9 mouse cellular contexts compared by ENCODE assay signal in the genomic region with DNA sequence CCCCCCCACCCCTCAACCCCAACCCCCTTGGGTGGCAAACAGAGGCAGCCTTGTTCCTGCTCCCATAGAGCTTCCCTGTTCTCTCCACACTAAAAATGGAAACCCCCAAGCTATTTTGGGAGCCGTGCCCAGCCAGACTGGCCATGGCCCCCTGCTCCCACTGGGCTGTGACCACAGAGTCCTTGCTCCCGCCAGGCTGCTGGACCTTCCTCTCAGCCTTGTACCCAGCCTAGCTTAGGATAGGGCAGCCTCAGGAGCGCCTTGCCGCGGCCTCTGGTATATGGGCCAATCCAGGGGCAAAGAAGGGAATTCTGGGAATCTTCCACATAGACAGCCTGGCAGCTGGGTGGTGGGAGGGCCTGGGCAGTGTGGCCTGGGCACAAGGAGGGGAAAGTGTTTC. TPM values are rescaled to one million over a fixed set of nuclear protein-coding genes. Genes with fewer than 3 reads are reported as not detected.
DNase-seq lines count a peak whose midpoint lies in the region; ATAC-seq lines count a peak whose summit lies in the region.
"Had no signal": no experiment of that assay in that cellular context is flagged by ENCODE, and none has a peak within 500 bp of the region (broad histone marks: within the 10 kb centered on the region; RNA-seq: fewer than 3 reads in every experiment).

No protein-coding gene starts in this region.

- peak overlapping the region; percentile 30 for H3K4me3 ChIP-seq in lung, embryonic 16.5 days (ENCODE audit: low read length)
- H3K4me3 ChIP-seq in forebrain, embryonic 12.5 days (replicated peaks) = peak overlapping the region; percentile 74
- H3K4me3 ChIP-seq in hindbrain, embryonic 11.5 days (ENCODE audit: low read depth, low read length) = peak overlapping the region; percentile 64
- H3K4me3 ChIP-seq in midbrain, embryonic 14.5 days (replicated peaks; ENCODE audit: low read depth, low read length) = peak overlapping the region; percentile 76

- peak overlapping the region; percentile 99 for H3K27ac ChIP-seq in lung, embryonic 16.5 days (ENCODE audit: low read length)
- peak overlapping the region; percentile 100 for H3K27ac ChIP-seq in forebrain, embryonic 12.5 days
- peak overlapping the region; percentile 100; the same call in 1 of the 2 replicates for H3K27ac ChIP-seq in hindbrain, embryonic 11.5 days (ENCODE audit: low read depth, low read length)
- peak overlapping the region; percentile 100 for H3K27ac ChIP-seq in midbrain, embryonic 14.5 days (replicated peaks; ENCODE audit: low read depth, low read length)

- no peaks in the 10 kb centered on the region for H3K9me3 ChIP-seq in lung, embryonic 16.5 days (ENCODE audit: control insufficient read depth, low read length)
- no peaks in the 10 kb centered on the region for H3K9me3 ChIP-seq in forebrain, embryonic 12.5 days
- no peaks in the 10 kb centered on the region for H3K9me3 ChIP-seq in hindbrain, embryonic 11.5 days (ENCODE audit: control insufficient read depth, low read length)
- no peaks in the 10 kb centered on the region for H3K9me3 ChIP-seq in midbrain, embryonic 14.5 days (ENCODE audit: control insufficient read depth, low read length)

- 43% methylated on average over 5 of the region's 5 CpGs for WGBS in lung, embryonic 16.5 days
- 65% methylated on average over 5 of the region's 5 CpGs for WGBS in forebrain, embryonic 12.5 days
- WGBS in hindbrain, embryonic 11.5 days = 69% methylated on average over 5 of the region's 5 CpGs
- 52% methylated on average over 5 of the region's 5 CpGs for WGBS in midbrain, embryonic 14.5 days

- H3K4me2 ChIP-seq in lung, embryonic 16.5 days (ENCODE audit: low read depth, low read length) = peak overlapping the region; percentile 87
- peak overlapping the region; percentile 95 for H3K4me2 ChIP-seq in forebrain, embryonic 12.5 days
- peak overlapping the region; percentile 96 for H3K4me2 ChIP-seq in hindbrain, embryonic 11.5 days (replicated peaks; ENCODE audit: low read depth, low read length)
- H3K4me2 ChIP-seq in midbrain, embryonic 14.5 days (ENCODE audit: low read length) = peak overlapping the region; percentile 97

- peak overlapping the region; percentile 97 for H3K9ac ChIP-seq in lung, embryonic 16.5 days (ENCODE audit: low read length)
- peak overlapping the region; percentile 97 for H3K9ac ChIP-seq in forebrain, embryonic 12.5 days
- H3K9ac ChIP-seq in hindbrain, embryonic 11.5 days (ENCODE audit: low read depth, low read length) = peak overlapping the region; percentile 52; the same call in 1 of the 2 replicates
- peak overlapping the region; percentile 97 for H3K9ac ChIP-seq in midbrain, embryonic 14.5 days (replicated peaks; ENCODE audit: low read length)

- no peak for DNase-seq in lung, postnatal 36 days
- DNase-seq in hindbrain, embryonic 11.5 days (ENCODE audit: low spot score) = no peak
- peak; percentile 56 to 57 for DNase-seq in left cerebral cortex, adult 18-20 months (ENCODE audit: low spot score in 2 of 2)
- peak; percentile 48 for DNase-seq in midbrain, embryonic 14.5 days
- DNase-seq in urinary bladder, postnatal 10 days (ENCODE audit: low spot score) = no peak
- DNase-seq in c-Kit-positive CD71-positive TER-119-positive erythroid progenitor cells, embryonic 14.5 days (ENCODE audit: low spot score) = no peak

- ATAC-seq in lung, embryonic 16.5 days (ENCODE audit: low read depth) = no peak
- ATAC-seq in forebrain, embryonic 12.5 days (ENCODE audit: low FRiP score) = no peak
- no peak for ATAC-seq in hindbrain, embryonic 11.5 days (ENCODE audit: low FRiP score)
- ATAC-seq in midbrain, embryonic 14.5 days (ENCODE audit: low FRiP score, low TSS enrichment) = no peak

- H3K4me1 ChIP-seq in lung, embryonic 16.5 days (replicated peaks; ENCODE audit: control insufficient read depth, insufficient read depth, low read length) = peaks cover 58% of the 10 kb centered on the region
- peaks cover 56% of the 10 kb centered on the region for H3K4me1 ChIP-seq in forebrain, embryonic 12.5 days
- H3K4me1 ChIP-seq in hindbrain, embryonic 11.5 days (replicated peaks; ENCODE audit: control insufficient read depth, insufficient read depth, low read length) = peaks cover 20% of the 10 kb centered on the region
- H3K4me1 ChIP-seq in midbrain, embryonic 14.5 days (ENCODE audit: control insufficient read depth, insufficient read depth, low read length) = peaks cover 39% of the 10 kb centered on the region

- H3K27me3 ChIP-seq in lung, embryonic 16.5 days (ENCODE audit: control insufficient read depth, insufficient read depth, low read depth, low read length) = no peaks in the 10 kb centered on the region
- H3K27me3 ChIP-seq in forebrain, embryonic 12.5 days = no peaks in the 10 kb centered on the region
- no peaks in the 10 kb centered on the region for H3K27me3 ChIP-seq in hindbrain, embryonic 11.5 days (ENCODE audit: control insufficient read depth, insufficient read depth, low read length)
- no peaks in the 10 kb centered on the region for H3K27me3 ChIP-seq in midbrain, embryonic 14.5 days (ENCODE audit: control insufficient read depth, insufficient read depth, low read length)

- peaks cover 13% of the 10 kb centered on the region for H3K36me3 ChIP-seq in lung, embryonic 16.5 days (ENCODE audit: control insufficient read depth, insufficient read depth, low read length)
- peaks cover 42% of the 10 kb centered on the region for H3K36me3 ChIP-seq in forebrain, embryonic 12.5 days (replicated peaks)
- H3K36me3 ChIP-seq in hindbrain, embryonic 11.5 days (ENCODE audit: control insufficient read depth, insufficient read depth, low read length) = peaks cover 2% of the 10 kb centered on the region; the same call in 1 of the 2 replicates
- peaks cover 34% of the 10 kb centered on the region for H3K36me3 ChIP-seq in midbrain, embryonic 14.5 days (ENCODE audit: control insufficient read depth, insufficient read depth, low read length)

RNA-seq across cellular contexts. Expression of gene Plxnb1, which starts 2.6 kb away (rescaled TPM):
- 17.4 and 18.6 TPM in 2 replicates for polyA plus RNA-seq in lung, embryonic 16.5 days (2015; fragmentation: Nextera tagmentation; extraction: Ambion mirVana)
- polyA plus RNA-seq in forebrain, embryonic 12.5 days (2016; fragmentation: Nextera tagmentation; extraction: Ambion mirVana) = 39.9 and 44.4 TPM in 2 replicates
- 16.9 and 18.2 TPM in 2 replicates for polyA plus RNA-seq in hindbrain, embryonic 11.5 days (2014; fragmentation: Nextera tagmentation; extraction: Ambion mirVana)
- 10 to 100 TPM; 57.1 to 58.4 TPM for total RNA-seq in left cerebral cortex, adult 18-20 months (2021)
- 21.7 and 22.4 TPM in 2 replicates for polyA plus RNA-seq in midbrain, embryonic 14.5 days (2014; fragmentation: Nextera tagmentation; extraction: Ambion mirVana)
- polyA plus RNA-seq: G1E had no signal

RNA-seq across cellular contexts. Expression of gene Tma7, which starts 15.4 kb away (rescaled TPM):
- 524 and 545 TPM in 2 replicates for polyA plus RNA-seq in lung, embryonic 16.5 days (2015; fragmentation: Nextera tagmentation; extraction: Ambion mirVana)
- polyA plus RNA-seq in forebrain, embryonic 12.5 days (2016; fragmentation: Nextera tagmentation; extraction: Ambion mirVana) = 734 and 744 TPM in 2 replicates
- 756 and 774 TPM in 2 replicates for polyA plus RNA-seq in hindbrain, embryonic 11.5 days (2014; fragmentation: Nextera tagmentation; extraction: Ambion mirVana)
- 100 to 1,000 TPM; 308 to 319 TPM for total RNA-seq in left cerebral cortex, adult 18-20 months (2021)
- polyA plus RNA-seq in midbrain, embryonic 14.5 days (2014; fragmentation: Nextera tagmentation; extraction: Ambion mirVana) = 733 and 824 TPM in 2 replicates

RNA-seq across cellular contexts. Expression of gene Ccdc51, which starts 15.5 kb away (rescaled TPM):
- 11.2 and 13.1 TPM in 2 replicates for polyA plus RNA-seq in lung, embryonic 16.5 days (2015; fragmentation: Nextera tagmentation; extraction: Ambion mirVana)
- 13.9 and 14.9 TPM in 2 replicates for polyA plus RNA-seq in forebrain, embryonic 12.5 days (2016; fragmentation: Nextera tagmentation; extraction: Ambion mirVana)
- polyA plus RNA-seq in hindbrain, embryonic 11.5 days (2014; fragmentation: Nextera tagmentation; extraction: Ambion mirVana) = 11.0 and 12.3 TPM in 2 replicates
- 1 to 10 TPM; 8.1 to 8.7 TPM for total RNA-seq in left cerebral cortex, adult 18-20 months (2021)
- polyA plus RNA-seq in midbrain, embryonic 14.5 days (2014; fragmentation: Nextera tagmentation; extraction: Ambion mirVana) = 14.0 and 15.4 TPM in 2 replicates

RNA-seq across cellular contexts. Expression of gene Atrip, which starts 23.9 kb away (rescaled TPM):
- polyA plus RNA-seq in lung, embryonic 16.5 days (2015; fragmentation: Nextera tagmentation; extraction: Ambion mirVana) = 22.8 and 24.7 TPM in 2 replicates
- 32.4 and 32.5 TPM in 2 replicates for polyA plus RNA-seq in forebrain, embryonic 12.5 days (2016; fragmentation: Nextera tagmentation; extraction: Ambion mirVana)
- polyA plus RNA-seq in hindbrain, embryonic 11.5 days (2014; fragmentation: Nextera tagmentation; extraction: Ambion mirVana) = 26.0 TPM in 2 replicates
- 10 to 100 TPM; 25.3 to 29.7 TPM for total RNA-seq in left cerebral cortex, adult 18-20 months (2021)
- 26.5 and 28.6 TPM in 2 replicates for polyA plus RNA-seq in midbrain, embryonic 14.5 days (2014; fragmentation: Nextera tagmentation; extraction: Ambion mirVana)

RNA-seq across cellular contexts. Expression of gene Trex1, which starts 38.3 kb away (rescaled TPM):
- polyA plus RNA-seq in lung, embryonic 16.5 days (2015; fragmentation: Nextera tagmentation; extraction: Ambion mirVana) = 12.1 and 13.2 TPM in 2 replicates
- 8.4 and 8.9 TPM in 2 replicates for polyA plus RNA-seq in forebrain, embryonic 12.5 days (2016; fragmentation: Nextera tagmentation; extraction: Ambion mirVana)
- polyA plus RNA-seq in hindbrain, embryonic 11.5 days (2014; fragmentation: Nextera tagmentation; extraction: Ambion mirVana) = 7.5 and 9.7 TPM in 2 replicates
- total RNA-seq in left cerebral cortex, adult 18-20 months (2021) = 10 to 100 TPM; 13.4 to 13.7 TPM
- polyA plus RNA-seq in midbrain, embryonic 14.5 days (2014; fragmentation: Nextera tagmentation; extraction: Ambion mirVana) = 15.3 and 18.8 TPM in 2 replicates

Comparison
In these comparisons a context has a peak if more than half of its experiments do, and no peak if none do; other contexts are left out.
1. DNase-seq: peak in left cerebral cortex, adult 18-20 months (2 of 2) and midbrain, embryonic 14.5 days (single experiment); none in lung, postnatal 36 days (single experiment), hindbrain, embryonic 11.5 days (single experiment), urinary bladder, postnatal 10 days (single experiment) and c-Kit-positive CD71-positive TER-119-positive erythroid progenitor cells, embryonic 14.5 days (single experiment).
2. Peak in every context shown above with its lines, with median percentiles within 50 percentile points of each other: H3K27ac ChIP-seq, H3K4me2 ChIP-seq, H3K4me3 ChIP-seq and H3K9ac ChIP-seq.